Mouse (Mus musculus): Measurements from ENCODE around the gene Vmn2r89.

GRCm38 (mm10) chr14:51486111-51486510 lies 34.5 kb downstream of the Vmn2r89 start:
- no peak for TF ChIP-seq CTCF (conservative IDR thresholded peaks at IDR 0.05; ENCODE audit: low read length)
- no peak for TF ChIP-seq POU5F1 (IDR thresholded peaks at IDR 0.05; ENCODE audit: borderline replicate concordance, low read length)
